Mouse (Mus musculus) bone marrow macrophage, adult 2 months (primary cell): Measurements from ENCODE around the gene Faim. TPM values are rescaled to one million over a fixed set of nuclear protein-coding genes. Genes with fewer than 3 reads are reported as not detected.

Experiments
- H3K27ac ChIP-seq: 2 replicates; pipeline ENCODE4 v1.5.1; 2012; ENCODE audit warnings: low read depth, low read length; ENCODE audit not compliant: insufficient read depth
- H3K4me1 ChIP-seq: 2 replicates; pipeline ENCODE4 v1.6.1; 2012; ENCODE audit warnings: low read length; ENCODE audit not compliant: control insufficient read depth, insufficient read depth
- H3K4me3 ChIP-seq: 2 replicates; pipeline ENCODE4 v1.5.1; 2012; ENCODE audit warnings: mild to moderate bottlenecking, low read length, moderate library complexity; ENCODE audit not compliant: insufficient read depth
- CTCF ChIP-seq: IDR thresholded peaks from 2 replicates; pipeline ENCODE4 v1.5.1; 2012; ENCODE audit warnings: low read depth, mild to moderate bottlenecking, low read length, moderate library complexity
- POLR2A ChIP-seq: IDR thresholded peaks from 2 replicates; pipeline ENCODE4 v1.6.1; 2012; ENCODE audit warnings: mild to moderate bottlenecking, low read depth, low read length, borderline replicate concordance
- polyA plus RNA-seq: library from polyadenylated mRNA; stranded (reverse); fragments of >200 nt; gene quantifications from 2 replicates; pipeline ENCODE4 v1.2.4, GENCODE M21; 2012; ENCODE audit not compliant: missing spikeins, insufficient read depth, insufficient read length

Gene Faim
- polyA plus RNA-seq, 1 experiment, result 51.5 TPM

DNA sequence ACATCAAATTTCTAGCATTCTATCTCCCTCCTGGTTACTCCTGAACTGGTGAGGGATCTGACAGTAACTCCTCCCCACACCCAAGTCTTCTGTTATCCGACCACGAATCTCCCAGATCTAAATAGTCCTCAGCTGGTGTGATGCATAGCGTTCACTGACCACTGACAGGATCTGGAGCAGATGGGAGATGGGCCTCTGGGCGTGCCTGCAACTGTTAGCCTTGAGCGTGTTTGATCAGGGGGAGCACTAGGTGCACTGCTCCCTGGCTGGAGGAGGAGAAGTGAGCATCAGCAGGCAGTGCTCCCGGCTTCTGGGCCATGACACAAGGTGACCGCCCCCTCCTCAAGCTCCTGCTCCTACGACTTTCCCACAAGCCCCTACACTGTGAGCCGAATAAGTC, 55.8 kb downstream of the Faim start:
- no peak overlapping the region for H3K4me3 ChIP-seq
- H3K27ac ChIP-seq, result no peak overlapping the region
- no peak for TF ChIP-seq CTCF
- TF ChIP-seq POLR2A, result no peak
- H3K4me1 ChIP-seq, result no peaks in the 10 kb centered on the region

DNA sequence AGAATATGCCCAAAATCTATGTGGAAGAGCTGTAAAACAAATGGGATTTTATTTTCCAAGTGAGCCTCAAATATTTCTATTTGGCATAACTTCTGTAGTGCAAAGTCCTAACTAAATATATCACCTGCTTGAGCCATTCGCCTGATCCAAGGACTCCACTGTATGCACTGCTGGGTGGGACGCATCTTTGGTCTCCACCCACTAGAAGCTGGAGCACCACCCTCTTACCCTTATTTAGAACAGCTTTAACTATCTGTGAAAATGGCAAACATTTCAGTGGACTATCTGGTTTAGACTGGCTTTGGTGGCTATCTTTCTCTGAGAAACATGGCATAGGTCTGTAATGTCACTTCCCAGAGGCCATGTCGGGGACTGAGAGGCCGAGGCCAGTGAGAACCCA, 56.5 kb downstream of the Faim start:
- H3K4me3 ChIP-seq, result no peak overlapping the region
- H3K4me1 ChIP-seq, result no peaks in the 10 kb centered on the region
- no peak overlapping the region for H3K27ac ChIP-seq
- TF ChIP-seq POLR2A (no peak), CTCF (no peak)

DNA sequence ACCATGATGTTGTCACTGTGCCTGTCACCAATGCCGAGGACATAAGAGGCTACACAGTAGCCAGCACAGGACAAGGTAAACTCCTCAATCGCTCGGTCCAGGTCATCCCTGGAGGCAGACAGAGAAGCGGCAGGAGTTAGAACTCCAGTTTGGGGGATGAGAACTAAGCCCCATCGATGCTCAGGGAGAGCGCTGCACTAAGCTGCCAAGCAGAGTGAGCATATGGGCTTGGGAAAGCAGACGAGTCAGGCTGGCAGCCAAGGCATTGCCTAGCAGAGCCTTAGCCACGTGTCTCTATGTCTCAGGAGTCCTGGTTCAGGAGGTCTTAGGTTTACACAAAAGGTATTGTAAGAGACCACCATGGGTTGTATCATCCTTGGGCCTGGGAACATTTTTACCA, 58.6 kb downstream of the Faim start:
- H3K4me1 ChIP-seq, result no peaks in the 10 kb centered on the region
- H3K4me3 ChIP-seq, result no peak overlapping the region
- TF ChIP-seq CTCF (no peak), POLR2A (no peak)
- H3K27ac ChIP-seq, result no peak overlapping the region

DNA sequence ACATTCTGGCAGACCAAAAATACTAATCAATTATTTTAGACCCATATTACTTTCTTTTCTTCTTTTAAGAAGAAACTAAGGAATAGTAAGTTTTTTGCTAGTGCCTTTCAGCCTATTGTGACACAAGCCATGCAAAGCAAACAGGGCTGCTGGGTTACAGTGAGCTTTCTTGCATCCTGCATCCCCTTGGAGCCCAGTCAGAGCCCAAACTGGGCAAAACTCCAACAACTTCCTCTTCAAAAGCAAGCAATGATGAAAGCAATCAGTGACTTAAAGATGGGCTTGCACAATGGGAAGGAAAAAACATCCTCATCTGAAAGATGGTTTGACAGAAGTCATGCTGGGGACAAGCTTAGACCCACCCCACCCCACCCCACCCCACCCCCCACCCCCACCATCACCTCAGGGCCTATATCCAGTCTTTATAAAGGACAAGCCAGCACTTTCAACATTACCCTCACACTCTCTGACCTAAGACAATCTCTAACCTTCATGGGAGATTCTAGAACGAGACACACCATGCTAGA, 62.6 kb downstream of the Faim start:
- Histone ChIP-seq H3K4me1 (no peaks in the 10 kb centered on the region), H3K27ac (no peak overlapping the region), H3K4me3 (no peak overlapping the region)
- no peak for TF ChIP-seq POLR2A
- no peak for TF ChIP-seq CTCF

DNA sequence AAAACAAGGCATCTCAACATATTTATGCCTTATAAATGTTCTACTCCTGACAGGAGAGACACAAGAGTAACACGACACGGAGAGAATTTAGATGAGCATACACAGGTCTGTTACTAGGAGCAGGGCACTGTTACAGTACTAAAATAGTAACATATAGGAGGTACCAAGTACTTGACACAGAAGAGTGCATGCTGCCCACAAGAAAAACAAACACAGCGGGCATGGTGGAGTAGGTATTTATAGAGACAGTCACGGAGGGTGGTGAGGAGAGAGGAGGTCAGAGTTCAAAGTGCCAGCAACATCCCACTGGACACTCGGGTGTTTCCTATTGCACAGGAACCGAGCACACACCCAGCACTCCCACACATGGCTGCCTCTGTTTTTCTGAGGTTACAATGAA, 63.6 kb downstream of the Faim start:
- H3K27ac ChIP-seq, result no peak overlapping the region
- no peaks in the 10 kb centered on the region for H3K4me1 ChIP-seq
- no peak overlapping the region for H3K4me3 ChIP-seq
- TF ChIP-seq CTCF (no peak), POLR2A (no peak)

Other genes with a start within 250 kb of the Faim start
- not detected in 2 replicates for gene Prr23a1, start 143.9 kb upstream of the Faim start, polyA plus RNA-seq
- not detected in 2 replicates for gene Prr23a2, start 129.9 kb upstream of the Faim start, polyA plus RNA-seq
- gene Prr23a3, start 121.6 kb upstream of the Faim start, polyA plus RNA-seq, result not detected in 2 replicates
- not detected in 2 replicates for gene 7420426K07Rik, start 83.3 kb upstream of the Faim start, polyA plus RNA-seq
- gene Foxl2, start 31.1 kb upstream of the Faim start, polyA plus RNA-seq, result not detected in 2 replicates
- gene Gm1123, start 49.3 kb downstream of the Faim start, polyA plus RNA-seq, result 0.36 TPM in 1 of 2 replicates, not detected in the other
- gene Pik3cb, start 154.2 kb downstream of the Faim start, polyA plus RNA-seq, result 13.4 and 15.6 TPM in 2 replicates